ENCODE assay signal across 10 mouse cellular contexts in genomic region chr17:28910139-28910538, GRCm38 (mm10). TPM values are rescaled to one million over a fixed set of nuclear protein-coding genes. Genes with fewer than 3 reads are reported as not detected.
DNase-seq lines count a peak whose midpoint lies in the region; ATAC-seq and TF ChIP-seq lines count a peak whose summit lies in the region.
"Had no signal": no experiment of that assay in that cellular context is flagged by ENCODE, and none has a peak within 500 bp of the region (broad histone marks: within the 10 kb centered on the region; RNA-seq: fewer than 3 reads in every experiment).

No protein-coding gene starts in this region.

- ATAC-seq in forebrain, postnatal 0 days = no peak
- ATAC-seq in forebrain, embryonic 16.5 days = no peak
- ATAC-seq in stomach, embryonic 16.5 days (ENCODE audit: insufficient read depth, low FRiP score) = no peak
- ATAC-seq: midbrain, embryonic 16.5 days had no signal

- intact Hi-C loops in left cerebral cortex, postnatal 10 days (cut with DNase I) = no loop called here

- peaks cover 14% of the 10 kb centered on the region; the same call in 1 of the 2 replicates for H3K4me1 ChIP-seq in forebrain, postnatal 0 days (ENCODE audit: insufficient read depth)
- H3K4me1 ChIP-seq in forebrain, embryonic 16.5 days (replicated peaks; ENCODE audit: control insufficient read depth, insufficient read depth, low read length) = peaks cover 16% of the 10 kb centered on the region
- peaks cover 23% of the 10 kb centered on the region for H3K4me1 ChIP-seq in testis, adult 2 months (ENCODE audit: control insufficient read depth, insufficient read depth, low read length)
- H3K4me1 ChIP-seq in stomach, embryonic 16.5 days (ENCODE audit: control insufficient read depth, insufficient read depth, low read length) = peaks cover 2% of the 10 kb centered on the region; the same call in 1 of the 2 replicates
- no peaks in the 10 kb centered on the region for H3K4me1 ChIP-seq in cerebellum, adult 2 months (ENCODE audit: control insufficient read depth, insufficient read depth, low read length)

- no peak overlapping the region for H3K4me2 ChIP-seq in forebrain, postnatal 0 days (ENCODE audit: low read depth)
- H3K4me2 ChIP-seq in forebrain, embryonic 16.5 days (ENCODE audit: low read length) = no peak overlapping the region
- H3K4me2 ChIP-seq in stomach, embryonic 16.5 days (ENCODE audit: low read depth, low read length) = peak overlapping the region; percentile 59

- H3K9me3 ChIP-seq in forebrain, postnatal 0 days (ENCODE audit: low read length) = no peaks in the 10 kb centered on the region
- H3K9me3 ChIP-seq in forebrain, embryonic 16.5 days (ENCODE audit: control insufficient read depth, low read length) = no peaks in the 10 kb centered on the region
- no peaks in the 10 kb centered on the region for H3K9me3 ChIP-seq in stomach, embryonic 16.5 days (replicated peaks; ENCODE audit: control insufficient read depth, low read length)

- 0 out of 2 replicates have a peak, but pooled peaks have one; percentile 14 for TF ChIP-seq CTCF in forebrain, postnatal 0 days (IDR thresholded peaks at IDR 0.05; ENCODE audit: low read depth)
- TF ChIP-seq CTCF in testis, adult 2 months (IDR thresholded peaks at IDR 0.05; ENCODE audit: control insufficient read depth, insufficient read depth, insufficient replicate concordance, low read depth, low read length) = peak; percentile 36; the same call in 1 of the 2 replicates
- no peak for TF ChIP-seq CTCF in cerebellum, adult 2 months (IDR thresholded peaks at IDR 0.05; ENCODE audit: borderline replicate concordance, insufficient read depth, low read depth, low read length)

- no peak for DNase-seq in forebrain, postnatal 0 days
- no peak for DNase-seq in testis, postnatal 10 days (ENCODE audit: low spot score)
- DNase-seq in kidney, postnatal 14 days = peak; percentile 59
- no peak for DNase-seq in cerebellum, adult 2 months
- DNase-seq in left cerebral cortex, postnatal 10 days (ENCODE audit: extremely low spot score in 1 of 2, low spot score in 2 of 2) = no peak
- DNase-seq: adrenal gland, adult 2 months had no signal

- H3K27ac ChIP-seq in forebrain, postnatal 0 days (ENCODE audit: low read depth, low read length) = no peak overlapping the region
- no peak overlapping the region for H3K27ac ChIP-seq in forebrain, embryonic 16.5 days (ENCODE audit: low read length)
- H3K27ac ChIP-seq in testis, adult 2 months (ENCODE audit: control insufficient read depth, insufficient read depth, low read depth, low read length) = no peak overlapping the region
- H3K27ac ChIP-seq in stomach, embryonic 16.5 days (ENCODE audit: low read length) = no peak overlapping the region
- no peak overlapping the region for H3K27ac ChIP-seq in cerebellum, adult 2 months (ENCODE audit: insufficient read depth, low read length)

- 32% methylated on average over 7 of the region's 7 CpGs for WGBS in forebrain, postnatal 0 days
- 22% methylated on average over 7 of the region's 7 CpGs for WGBS in forebrain, embryonic 16.5 days
- 34% methylated on average over 7 of the region's 7 CpGs for WGBS in stomach, embryonic 16.5 days
- 68% methylated on average over 7 of the region's 7 CpGs for WGBS in cerebellum, adult 2 months

- TF ChIP-seq POLR2A in testis, adult 2 months (IDR thresholded peaks at IDR 0.05; ENCODE audit: control insufficient read depth, low read depth, low read length) = no peak
- no peak for TF ChIP-seq POLR2A in cerebellum, adult 2 months (IDR thresholded peaks at IDR 0.05; ENCODE audit: borderline replicate concordance, insufficient read depth, low read length)

- no peak overlapping the region for H3K4me3 ChIP-seq in forebrain, postnatal 0 days (ENCODE audit: low read depth, low read length)
- H3K4me3 ChIP-seq in forebrain, embryonic 16.5 days (replicated peaks; ENCODE audit: low read length) = no peak overlapping the region
- H3K4me3 ChIP-seq in testis, adult 2 months (ENCODE audit: control insufficient read depth, low read depth, low read length) = no peak overlapping the region
- H3K4me3 ChIP-seq in stomach, embryonic 16.5 days (replicated peaks; ENCODE audit: low read length) = no peak overlapping the region
- H3K4me3 ChIP-seq in cerebellum, adult 2 months (replicated peaks; ENCODE audit: insufficient read depth, low read depth, low read length) = no peak overlapping the region

- no peaks in the 10 kb centered on the region for H3K36me3 ChIP-seq in forebrain, postnatal 0 days (ENCODE audit: insufficient read depth)
- no peaks in the 10 kb centered on the region for H3K36me3 ChIP-seq in forebrain, embryonic 16.5 days (ENCODE audit: control insufficient read depth, insufficient read depth)
- no peaks in the 10 kb centered on the region for H3K36me3 ChIP-seq in testis, adult 2 months (ENCODE audit: control insufficient read depth, insufficient read depth, low read length)
- H3K36me3 ChIP-seq in stomach, embryonic 16.5 days (ENCODE audit: control insufficient read depth, insufficient read depth, low read length) = no peaks in the 10 kb centered on the region

- no peaks in the 10 kb centered on the region for H3K27me3 ChIP-seq in forebrain, postnatal 0 days (ENCODE audit: insufficient read depth, low read length)
- H3K27me3 ChIP-seq in forebrain, embryonic 16.5 days (replicated peaks; ENCODE audit: control insufficient read depth, insufficient read depth, low read length) = 0 out of 2 replicates have a peak, but pooled peaks cover 4% of the 10 kb centered on the region
- no peaks in the 10 kb centered on the region for H3K27me3 ChIP-seq in testis, adult 2 months (ENCODE audit: control insufficient read depth, insufficient read depth, low read length)
- H3K27me3 ChIP-seq in stomach, embryonic 16.5 days (ENCODE audit: control insufficient read depth, insufficient read depth, low read length) = no peaks in the 10 kb centered on the region
- no peaks in the 10 kb centered on the region for H3K27me3 ChIP-seq in cerebellum, adult 2 months (ENCODE audit: control insufficient read depth, insufficient read depth, low read length)

- H3K9ac ChIP-seq in forebrain, postnatal 0 days = no peak overlapping the region
- no peak overlapping the region for H3K9ac ChIP-seq in forebrain, embryonic 16.5 days (replicated peaks; ENCODE audit: low read depth, low read length)
- H3K9ac ChIP-seq in stomach, embryonic 16.5 days (ENCODE audit: low read length) = no peak overlapping the region; the same call in 1 of the 2 replicates

RNA-seq across cellular contexts. Expression of gene 4930539E08Rik, which starts 5.0 kb away (rescaled TPM):
- 3.3 and 4.1 TPM in 2 replicates for total RNA-seq in forebrain, postnatal 0 days (2014; rRNA removed)
- polyA plus RNA-seq in forebrain, postnatal 0 days (2015; fragmentation: Nextera tagmentation; extraction: Ambion mirVana) = 1.8 and 2.1 TPM in 2 replicates
- 0.53 and 1.8 TPM in 2 replicates for polyA plus RNA-seq in forebrain, embryonic 16.5 days (2015; fragmentation: Nextera tagmentation; extraction: Ambion mirVana)
- 4.7 and 4.9 TPM in 2 replicates for polyA plus RNA-seq in testis, adult 2 months (2012; rRNA removed)
- 0.25 and 0.31 TPM in 2 replicates for polyA plus RNA-seq in stomach, embryonic 16.5 days (2015; fragmentation: Nextera tagmentation; extraction: Ambion mirVana)
- 0.36 and 0.74 TPM in 2 replicates for polyA plus RNA-seq in cerebellum, adult 2 months (2012; rRNA removed)
- total RNA-seq in left cerebral cortex, postnatal 10 days (2021) = 10 to 100 TPM; 10.9 to 13.5 TPM
- total RNA-seq: adrenal gland, adult 2 months had no signal

RNA-seq across cellular contexts. Expression of gene Pxt1, which starts 33.5 kb away (rescaled TPM):
- not detected in 2 replicates for total RNA-seq in forebrain, postnatal 0 days (2014; rRNA removed)
- not detected in 2 replicates for polyA plus RNA-seq in forebrain, postnatal 0 days (2015; fragmentation: Nextera tagmentation; extraction: Ambion mirVana)
- not detected in 2 replicates for polyA plus RNA-seq in forebrain, embryonic 16.5 days (2015; fragmentation: Nextera tagmentation; extraction: Ambion mirVana)
- 189 and 199 TPM in 2 replicates for polyA plus RNA-seq in testis, adult 2 months (2012; rRNA removed)
- polyA plus RNA-seq in stomach, embryonic 16.5 days (2015; fragmentation: Nextera tagmentation; extraction: Ambion mirVana) = 0.21 TPM in 1 of 2 replicates, not detected in the other
- not detected in 2 replicates for polyA plus RNA-seq in cerebellum, adult 2 months (2012; rRNA removed)
- total RNA-seq in left cerebral cortex, postnatal 10 days (2021) = not detected
- total RNA-seq: adrenal gland, adult 2 months had no signal
- polyA plus RNA-seq: midbrain, embryonic 16.5 days had no signal

RNA-seq across cellular contexts. Expression of gene Kctd20, which starts 41.6 kb away (rescaled TPM):
- 69.2 and 77.3 TPM in 2 replicates for total RNA-seq in forebrain, postnatal 0 days (2014; rRNA removed)
- 63.4 and 72.9 TPM in 2 replicates for polyA plus RNA-seq in forebrain, postnatal 0 days (2015; fragmentation: Nextera tagmentation; extraction: Ambion mirVana)
- polyA plus RNA-seq in forebrain, embryonic 16.5 days (2015; fragmentation: Nextera tagmentation; extraction: Ambion mirVana) = 123 and 135 TPM in 2 replicates
- polyA plus RNA-seq in testis, adult 2 months (2012; rRNA removed) = 34.2 and 34.6 TPM in 2 replicates
- polyA plus RNA-seq in stomach, embryonic 16.5 days (2015; fragmentation: Nextera tagmentation; extraction: Ambion mirVana) = 77.2 and 78.3 TPM in 2 replicates
- polyA plus RNA-seq in cerebellum, adult 2 months (2012; rRNA removed) = 43.7 and 45.8 TPM in 2 replicates
- total RNA-seq in left cerebral cortex, postnatal 10 days (2021) = 10 to 100 TPM; 81.7 to 83.4 TPM

RNA-seq across cellular contexts. Expression of gene Pnpla1, which starts 51.9 kb away (rescaled TPM):
- total RNA-seq in forebrain, postnatal 0 days (2014; rRNA removed) = not detected in 2 replicates
- polyA plus RNA-seq in forebrain, postnatal 0 days (2015; fragmentation: Nextera tagmentation; extraction: Ambion mirVana) = 0.04 TPM in 1 of 2 replicates, not detected in the other
- not detected in 2 replicates for polyA plus RNA-seq in forebrain, embryonic 16.5 days (2015; fragmentation: Nextera tagmentation; extraction: Ambion mirVana)
- polyA plus RNA-seq in testis, adult 2 months (2012; rRNA removed) = 0.76 and 0.79 TPM in 2 replicates
- 1.2 and 3.0 TPM in 2 replicates for polyA plus RNA-seq in stomach, embryonic 16.5 days (2015; fragmentation: Nextera tagmentation; extraction: Ambion mirVana)
- 0.03 and 0.05 TPM in 2 replicates for polyA plus RNA-seq in cerebellum, adult 2 months (2012; rRNA removed)
- total RNA-seq in left cerebral cortex, postnatal 10 days (2021) = under 1 TPM; 0.53 to 0.60 TPM
- polyA plus RNA-seq: midbrain, embryonic 16.5 days had no signal

Comparison
In these comparisons a context has a peak if more than half of its experiments do, and no peak if none do; other contexts are left out.
1. RNA of gene Pxt1, which starts 33.5 kb away (polyA plus RNA-seq): 189 to 199 TPM in testis, adult 2 months; 0.21 TPM in stomach, embryonic 16.5 days, not detected in forebrain, postnatal 0 days, not detected in cerebellum, adult 2 months and not detected in forebrain, embryonic 16.5 days; every median in the first group is over 100 times any median in the second.